21 mouse cellular contexts compared by ENCODE assay signal in the genomic region with DNA sequence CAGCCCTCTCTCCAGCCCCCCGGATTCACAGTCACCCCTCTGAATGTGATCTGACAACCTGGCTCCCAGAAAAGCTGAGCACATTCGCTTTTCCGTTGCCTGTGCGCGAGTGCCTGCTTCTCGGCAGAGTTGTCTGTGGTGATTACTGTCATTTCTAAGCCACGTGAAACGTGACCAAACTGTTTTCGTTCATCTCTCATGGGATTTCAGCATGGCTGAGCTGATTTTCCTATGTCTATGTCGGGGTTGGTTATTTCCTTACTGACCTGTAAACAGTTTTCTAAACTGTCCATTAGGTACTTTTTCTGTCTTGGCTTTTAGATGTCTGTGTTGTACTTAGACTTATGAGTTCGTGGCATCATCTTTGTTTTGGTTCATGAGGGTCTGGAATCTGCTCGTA. TPM values are rescaled to one million over a fixed set of nuclear protein-coding genes. Genes with fewer than 3 reads are reported as not detected.
"Had no signal": no experiment of that assay in that cellular context is flagged by ENCODE, and none has a peak within 500 bp of the region (broad histone marks: within the 10 kb centered on the region; RNA-seq: fewer than 3 reads in every experiment).

No protein-coding gene starts in this region.

- H3K27me3 ChIP-seq: liver, embryonic 15.5 days; lung, embryonic 15.5 days; midbrain, embryonic 15.5 days; neural tube, embryonic 12.5 days; stomach, embryonic 15.5 days had no signal

- DNase-seq: liver, postnatal 0 days; lung, adult 2 months; lung, postnatal 14 days; lung, postnatal 36 days; right cerebral cortex, postnatal 14 days; right cerebral cortex, postnatal 4 days; spleen, adult 18-20 months; thymus, adult 2 months; thymus, postnatal 36 days had no signal

- H3K27ac ChIP-seq: liver, embryonic 15.5 days; lung, embryonic 15.5 days; macrophage; midbrain, embryonic 13.5 days; midbrain, embryonic 15.5 days; neural tube, embryonic 12.5 days; stomach, embryonic 15.5 days; stomach, postnatal 0 days had no signal

- H3K36me3 ChIP-seq: liver, embryonic 15.5 days; lung, embryonic 15.5 days; midbrain, embryonic 13.5 days; midbrain, embryonic 15.5 days; neural tube, embryonic 12.5 days; stomach, embryonic 15.5 days had no signal

- ATAC-seq: liver, postnatal 0 days; lung, postnatal 0 days; midbrain, embryonic 13.5 days; midbrain, embryonic 15.5 days had no signal

- H3K4me2 ChIP-seq: liver, embryonic 15.5 days; lung, embryonic 15.5 days; midbrain, embryonic 11.5 days; midbrain, embryonic 13.5 days; midbrain, embryonic 15.5 days; neural tube, embryonic 12.5 days; stomach, embryonic 15.5 days had no signal

- H3K4me3 ChIP-seq: liver, embryonic 15.5 days; lung, embryonic 15.5 days; megakaryocyte, embryonic 14.5 days; midbrain, embryonic 13.5 days; midbrain, embryonic 15.5 days; neural tube, embryonic 12.5 days; stomach, embryonic 15.5 days had no signal

- H3K9me3 ChIP-seq: liver, embryonic 15.5 days; lung, embryonic 15.5 days; midbrain, embryonic 15.5 days; neural tube, embryonic 12.5 days; stomach, embryonic 15.5 days had no signal

- H3K4me1 ChIP-seq: megakaryocyte, embryonic 14.5 days; neural tube, embryonic 12.5 days had no signal

- H3K9ac ChIP-seq: liver, embryonic 15.5 days; liver, postnatal 0 days; lung, embryonic 15.5 days; midbrain, embryonic 13.5 days; midbrain, embryonic 15.5 days; neural tube, embryonic 12.5 days; stomach, embryonic 15.5 days had no signal

RNA-seq across cellular contexts. Expression of a gene that starts 12.0 kb away (rescaled TPM):
- total RNA-seq: monocyte, adult 5-6 weeks had no signal
- polyA plus RNA-seq: macrophage had no signal
